Mouse (Mus musculus): ENCODE data around the gene Fam214a.

GRCm38 (mm10) chr9:74979371-74979770, 26.7 kb downstream of the Fam214a start:
- no peak for TF ChIP-seq CTCF (IDR thresholded peaks at IDR 0.05; ENCODE audit: low read depth, low read length)
- TF ChIP-seq POLR2A (IDR thresholded peaks at IDR 0.05; ENCODE audit: extremely low read depth, insufficient read depth, low read length), result no peak
